Mouse (Mus musculus): ENCODE data around the gene Emg1.
A peak's percentile ranks its signal among the peaks of the same experiment; 100 is the strongest.
"Not testable (repeated sequence)": the region's sequence is repeated elsewhere in the genome, so short reads cannot be mapped to it uniquely, and the experiment has no call there.

The Emg1 gene

GRCm38 (mm10) chr6:124708289-124708889 lies 3.6 kb downstream of the Emg1 start:
- no peak for DNase-seq (ENCODE audit: low read depth)

- peak; percentile 48 for DNase-seq (ENCODE audit: low read depth)
Measured at GRCm38 (mm10) chr6:124706061-124706627, 5.8 kb downstream of the Emg1 start.

GRCm38 (mm10) chr6:124704417-124704816 lies 7.6 kb downstream of the Emg1 start:
- DNase-seq (ENCODE audit: low read depth), result no peak

- no peak for DNase-seq (ENCODE audit: low read depth)
Measured at GRCm38 (mm10) chr6:124703789-124704188, 8.2 kb downstream of the Emg1 start.

- DNase-seq (ENCODE audit: low read depth), result peak; percentile 83
Measured at GRCm38 (mm10) chr6:124702784-124703103, 9.2 kb downstream of the Emg1 start.

- no peak for DNase-seq (ENCODE audit: low read depth)
Measured at GRCm38 (mm10) chr6:124702102-124702783, 9.7 kb downstream of the Emg1 start.

GRCm38 (mm10) chr6:124701338-124701737 lies 10.6 kb downstream of the Emg1 start:
- peak; percentile 61 for DNase-seq (ENCODE audit: low read depth)

GRCm38 (mm10) chr6:124699962-124700610 lies 11.9 kb downstream of the Emg1 start:
- peak; percentile 93 for DNase-seq (ENCODE audit: low read depth)

GRCm38 (mm10) chr6:124699366-124699765 lies 12.6 kb downstream of the Emg1 start:
- DNase-seq (ENCODE audit: low read depth), result no peak

- DNase-seq (ENCODE audit: low read depth), result no peak
Measured at GRCm38 (mm10) chr6:124698751-124699150, 13.2 kb downstream of the Emg1 start.

GRCm38 (mm10) chr6:124696441-124697150 lies 15.4 kb downstream of the Emg1 start:
- DNase-seq (ENCODE audit: low read depth), result peak; percentile 64

GRCm38 (mm10) chr6:124694166-124694955 lies 17.6 kb downstream of the Emg1 start:
- peak; percentile 46 for DNase-seq (ENCODE audit: low read depth)

- DNase-seq (ENCODE audit: low read depth), result no peak
Measured at GRCm38 (mm10) chr6:124693243-124693981, 18.6 kb downstream of the Emg1 start.

- DNase-seq (ENCODE audit: low read depth), result no peak
Measured at GRCm38 (mm10) chr6:124690517-124690916, 21.5 kb downstream of the Emg1 start.

- DNase-seq (ENCODE audit: low read depth), result peak; percentile 51
Measured at GRCm38 (mm10) chr6:124689011-124689410, 23.0 kb downstream of the Emg1 start.

GRCm38 (mm10) chr6:124688151-124688758 lies 23.7 kb downstream of the Emg1 start:
- no peak for DNase-seq (ENCODE audit: low read depth)

GRCm38 (mm10) chr6:124686644-124687043 lies 25.3 kb downstream of the Emg1 start:
- DNase-seq (ENCODE audit: low read depth), result not testable (repeated sequence)

- DNase-seq (ENCODE audit: low read depth), result no peak
Measured at GRCm38 (mm10) chr6:124685606-124686386, 26.2 kb downstream of the Emg1 start.

- peak; percentile 94 for DNase-seq (ENCODE audit: low read depth)
Measured at GRCm38 (mm10) chr6:124683591-124684417, 28.2 kb downstream of the Emg1 start.
